Mouse (Mus musculus) liver, embryonic 14.5 days (tissue): Measurements from ENCODE around the gene Ajm1. TPM values are rescaled to one million over a fixed set of nuclear protein-coding genes. Genes with fewer than 3 reads are reported as not detected.

Experiments used
- ATAC-seq: fragments of 200-750 bp; cut with Nextera tagmentation; 2 replicates; pipeline ENCODE4 v1.8.0; 2017; ENCODE audit warnings: moderate number of reproducible peaks, mild to moderate bottlenecking, moderate library complexity; ENCODE audit not compliant: insufficient read depth
- DNase-seq, 3 experiments: peaks; one replicate each; pipeline ENCODE4 v3.0.0-alpha.2; 2012 to 2013; ENCODE audit warnings: low read depth in 3 of 3, low spot score in 3 of 3
- H3K27ac ChIP-seq: fragments of 300-500 bp; sonication (generic); 2 replicates; pipeline ENCODE4 v1.5.1; 2014; ENCODE audit warnings: moderate library complexity, mild to moderate bottlenecking, control low read depth, inconsistent platforms
- H3K27me3 ChIP-seq: fragments of 300-500 bp; sonication (generic); 2 replicates; pipeline ENCODE4 v1.6.1; 2014; ENCODE audit warnings: mild to moderate bottlenecking, low read length, moderate library complexity; ENCODE audit not compliant: control insufficient read depth, insufficient read depth
- H3K36me3 ChIP-seq: fragments of 300-500 bp; sonication (generic); replicated peaks from 2 replicates; pipeline ENCODE4 v1.6.1; 2014; ENCODE audit warnings: low read depth; ENCODE audit not compliant: control insufficient read depth, insufficient read depth
- H3K4me1 ChIP-seq, 2 experiments: fragments of 200-500 bp in 1 of 2; fragments of 300-500 bp in 1 of 2; sonication (generic) in 1 of 2; replicated peaks; 2 replicates each; pipeline ENCODE4 v1.6.1; 2012 to 2014; ENCODE audit warnings: antibody characterized with exemption in 1 of 2, inconsistent platforms in 1 of 2, low read length in 1 of 2; ENCODE audit not compliant: control insufficient read depth in 2 of 2, insufficient read depth in 2 of 2
- H3K4me2 ChIP-seq: fragments of 300-500 bp; sonication (generic); 2 replicates; pipeline ENCODE4 v1.6.1; 2014; ENCODE audit warnings: low read depth, mild to moderate bottlenecking, control low read depth, moderate library complexity
- H3K4me3 ChIP-seq, 2 experiments: fragments of 200-500 bp in 1 of 2; fragments of 300-500 bp in 1 of 2; sonication (generic) in 1 of 2; 2 replicates each; pipeline ENCODE4 v1.5.1; 2012 to 2014; ENCODE audit warnings: low read depth in 2 of 2, low read length in 2 of 2, mild to moderate bottlenecking in 2 of 2, control low read depth in 1 of 2, inconsistent platforms in 1 of 2, moderate library complexity in 1 of 2; ENCODE audit not compliant: insufficient read depth in 1 of 2
- H3K9ac ChIP-seq: fragments of 300-500 bp; sonication (generic); replicated peaks from 2 replicates; pipeline ENCODE4 v1.6.1; 2014; ENCODE audit warnings: mild to moderate bottlenecking, control low read depth, moderate library complexity
- H3K9me3 ChIP-seq: fragments of 300-500 bp; sonication (generic); 2 replicates; pipeline ENCODE4 v1.6.1; 2016; ENCODE audit warnings: low read length, mixed read lengths; ENCODE audit not compliant: control insufficient read depth
- CTCF ChIP-seq: IDR thresholded peaks from 2 replicates; pipeline ENCODE4 v1.5.1; 2016; ENCODE audit warnings: antibody characterized with exemption, low read depth, control low read depth
- EP300 ChIP-seq: IDR thresholded peaks from 2 replicates; pipeline ENCODE4 v1.6.1; 2016; ENCODE audit warnings: antibody characterized with exemption, low read depth
- WGBS: fragments of 180-500 bp; shearing (Covaris S2); extraction: QIAGEN DNeasy Blood & Tissue Kit; methylation state at CpG from one replicate; pipeline ENCODE4 v1.1.7; 2014; ENCODE audit not compliant: insufficient replicate concordance; 5-methylcytosine and 5-hydroxymethylcytosine counted together
- polyA plus RNA-seq, 2 experiments: library from polyadenylated mRNA; depleted of rRNA in 1 of 2; stranded (reverse) in 1 of 2; unstranded in 1 of 2; fragments of >200 nt; fragmentation: Nextera tagmentation in 1 of 2; extraction: Ambion mirVana in 1 of 2; gene quantifications; 2 replicates each; pipeline versions ENCODE4 v1.2.1 to v1.2.3; 2012 to 2014

Ajm1 gene
- 0.07 and 0.11 TPM in 2 replicates for polyA plus RNA-seq (2012; rRNA removed)
- polyA plus RNA-seq (2014; fragmentation: Nextera tagmentation; extraction: Ambion mirVana) = not detected in 2 replicates

GRCm38 (mm10) chr2:25581294-25581864, at the start of gene Ajm1:
TSS of gene Ajm1 (minus strand) at chr2:25581757.
- Histone ChIP-seq H3K9me3 (no peaks in the 10 kb centered on the region), H3K9ac (no peak within 1 kb of the TSS), H3K4me2 (peak within 1 kb of the TSS; percentile 50), H3K36me3 (peaks cover 7% of the 10 kb centered on the region), H3K4me3 (peak within 1 kb of the TSS in 1 of 2 experiments; percentile 21; a peak in 2 of 4 replicates), H3K27ac (no peak within 1 kb of the TSS), H3K27me3 (peaks cover 48% of the 10 kb centered on the region), H3K4me1 (0 out of 4 replicates have a peak, but pooled peaks cover 0 to 2% of the 10 kb centered on the region in 2 experiments)
- peak; percentile 94 for TF ChIP-seq CTCF
- TF ChIP-seq EP300 = no peak
- peak in 1 of 3 experiments; percentile 47 for DNase-seq
- peak; percentile 67 for ATAC-seq
- 5% methylated on average over 19 of the region's 19 CpGs for WGBS

- DNase-seq = no peak
- WGBS = 32% methylated on average over 4 of the region's 4 CpGs
- no peaks in the 10 kb centered on the region for H3K4me1 ChIP-seq
- TF ChIP-seq EP300 = no peak
- TF ChIP-seq CTCF = no peak
- no peak overlapping the region for H3K4me3 ChIP-seq
- H3K9ac ChIP-seq = no peak overlapping the region
- no peak overlapping the region for H3K27ac ChIP-seq
- H3K36me3 ChIP-seq = no peaks in the 10 kb centered on the region
- ATAC-seq = no peak
- H3K4me2 ChIP-seq = no peak overlapping the region
- no peaks in the 10 kb centered on the region for H3K27me3 ChIP-seq
- no peaks in the 10 kb centered on the region for H3K9me3 ChIP-seq
Measured at GRCm38 (mm10) chr2:25628738-25629137, 47.2 kb upstream of the Ajm1 start.

- ATAC-seq (no peak), DNase-seq (no peak)
- TF ChIP-seq CTCF = no peak
- TF ChIP-seq EP300 = no peak
- no peak within 1 kb of the TSS for H3K4me2 ChIP-seq
- no peak within 1 kb of the TSS for H3K4me3 ChIP-seq
- no peaks in the 10 kb centered on the region for H3K4me1 ChIP-seq
- no peak within 1 kb of the TSS for H3K27ac ChIP-seq
- H3K9ac ChIP-seq = no peak within 1 kb of the TSS
- H3K27me3 ChIP-seq = no peaks in the 10 kb centered on the region
- WGBS = 49% methylated on average over 6 of the region's 6 CpGs
- no peaks in the 10 kb centered on the region for H3K9me3 ChIP-seq
- H3K36me3 ChIP-seq = no peaks in the 10 kb centered on the region
Measured at GRCm38 (mm10) chr2:25627811-25628210, 46.3 kb upstream of the Ajm1 start, which contains the start of gene Fcna. TSS of gene Fcna (minus strand) at chr2:25628030.

GRCm38 (mm10) chr2:25625986-25626385, 44.4 kb upstream of the Ajm1 start:
- Histone ChIP-seq H3K4me1 (peaks cover 0 to 5% of the 10 kb centered on the region in 2 experiments; a peak in 2 of 4 replicates), H3K27me3 (no peaks in the 10 kb centered on the region), H3K4me3 (no peak overlapping the region), H3K9me3 (no peaks in the 10 kb centered on the region), H3K4me2 (no peak overlapping the region), H3K36me3 (no peaks in the 10 kb centered on the region), H3K27ac (no peak overlapping the region), H3K9ac (no peak overlapping the region)
- no peak for TF ChIP-seq CTCF
- TF ChIP-seq EP300 = no peak
- no peak for DNase-seq
- no peak for ATAC-seq
- WGBS = 32% methylated on average over 5 of the region's 5 CpGs

GRCm38 (mm10) chr2:25621229-25622200, 40.0 kb upstream of the Ajm1 start, which contains the start of gene Tmem141:
TSS of gene Tmem141 (minus strand) at chr2:25622005.
- peak; percentile 56 to 60 (median 59) for DNase-seq
- Histone ChIP-seq H3K9ac (no peak within 1 kb of the TSS), H3K36me3 (no peaks in the 10 kb centered on the region), H3K27ac (no peak within 1 kb of the TSS), H3K4me2 (peak within 1 kb of the TSS; percentile 69), H3K9me3 (no peaks in the 10 kb centered on the region), H3K4me1 (peaks cover 0 to 6% of the 10 kb centered on the region in 2 experiments; a peak in 2 of 4 replicates), H3K27me3 (peaks cover 15% of the 10 kb centered on the region), H3K4me3 (peak within 1 kb of the TSS; percentile 51 to 61)
- 8% methylated on average over 34 of the region's 34 CpGs for WGBS
- TF ChIP-seq CTCF (peak; percentile 88), EP300 (no peak)
- ATAC-seq = peak; percentile 78
